Mouse (Mus musculus): ENCODE data around the gene Cdca7. TPM values are rescaled to one million over a fixed set of nuclear protein-coding genes. Genes with fewer than 3 reads are reported as not detected.

The Cdca7 gene
- polyA plus RNA-seq, 1 experiment from 2014 or later: 207 TPM

- H3K4me2 ChIP-seq: no peak overlapping the region
- no peak for ATAC-seq
- no peaks in the 10 kb centered on the region for H3K9me3 ChIP-seq (replicated peaks)
- WGBS: 90% methylated on average over 1 of the region's 1 CpGs
- H3K9ac ChIP-seq: no peak overlapping the region
- H3K4me1 ChIP-seq: no peaks in the 10 kb centered on the region
- no peak overlapping the region for H3K27ac ChIP-seq
- 0 out of 2 replicates have a peak, but pooled peaks cover 3% of the 10 kb centered on the region for H3K27me3 ChIP-seq
- no peak overlapping the region for H3K4me3 ChIP-seq
- no peaks in the 10 kb centered on the region for H3K36me3 ChIP-seq (ENCODE audit: poor library complexity, severe bottlenecking)
Measured at GRCm38 (mm10) chr2:72467604-72468003, 8.4 kb upstream of the Cdca7 start.

GRCm38 (mm10) chr2:72471415-72472070 is 4.4 kb upstream of the Cdca7 start:
- WGBS: 80% methylated on average over 16 of the region's 16 CpGs
- no peak for ATAC-seq

GRCm38 (mm10) chr2:72474531-72475287 is 1.2 kb upstream of the Cdca7 start:
- H3K27ac ChIP-seq: no peak overlapping the region
- H3K4me3 ChIP-seq: no peak overlapping the region
- peaks cover 41% of the 10 kb centered on the region for H3K4me1 ChIP-seq
- 19% methylated on average over 7 of the region's 7 CpGs for WGBS
- H3K36me3 ChIP-seq (ENCODE audit: poor library complexity, severe bottlenecking): peaks cover 2% of the 10 kb centered on the region; the same call in 1 of the 2 replicates
- H3K27me3 ChIP-seq: peaks cover 12% of the 10 kb centered on the region
- no peaks in the 10 kb centered on the region for H3K9me3 ChIP-seq (replicated peaks)
- H3K4me2 ChIP-seq: peak overlapping the region; percentile 75; the same call in 1 of the 2 replicates
- no peak overlapping the region for H3K9ac ChIP-seq
- ATAC-seq: no peak

More at GRCm38 (mm10) chr2:72471415-72472070, 4.4 kb upstream of the Cdca7 start:
- H3K4me2 ChIP-seq: no peak overlapping the region
- H3K27me3 ChIP-seq: peaks cover 14% of the 10 kb centered on the region
- no peaks in the 10 kb centered on the region for H3K36me3 ChIP-seq (ENCODE audit: poor library complexity, severe bottlenecking)
- peaks cover 13% of the 10 kb centered on the region for H3K4me1 ChIP-seq
- no peak overlapping the region for H3K27ac ChIP-seq
- no peak overlapping the region for H3K9ac ChIP-seq
- no peaks in the 10 kb centered on the region for H3K9me3 ChIP-seq (replicated peaks)
- H3K4me3 ChIP-seq: no peak overlapping the region

- peak overlapping the region; percentile 86 for H3K9ac ChIP-seq
- H3K4me3 ChIP-seq: peak overlapping the region; percentile 85
- H3K9me3 ChIP-seq (replicated peaks): no peaks in the 10 kb centered on the region
- ATAC-seq: no peak
- 1% methylated on average over 7 of the region's 7 CpGs for WGBS
- peaks cover 12% of the 10 kb centered on the region for H3K27me3 ChIP-seq
- H3K4me2 ChIP-seq: peak overlapping the region; percentile 75
- H3K4me1 ChIP-seq: peaks cover 48% of the 10 kb centered on the region
- peaks cover 8% of the 10 kb centered on the region for H3K36me3 ChIP-seq (ENCODE audit: poor library complexity, severe bottlenecking)
- peak overlapping the region; percentile 87; the same call in 1 of the 2 replicates for H3K27ac ChIP-seq
Measured at GRCm38 (mm10) chr2:72475423-72475796, 549 bp upstream of the Cdca7 start.

- H3K27ac ChIP-seq: peak overlapping the region; percentile 87
- WGBS: under 1% methylated on average over 53 of the region's 53 CpGs
- H3K4me2 ChIP-seq: peak overlapping the region; percentile 75
- no peaks in the 10 kb centered on the region for H3K9me3 ChIP-seq (replicated peaks)
- peaks cover 12% of the 10 kb centered on the region for H3K27me3 ChIP-seq
- peak overlapping the region; percentile 85 for H3K4me3 ChIP-seq
- peaks cover 54% of the 10 kb centered on the region for H3K4me1 ChIP-seq
- ATAC-seq: peak; percentile 39
- peaks cover 18% of the 10 kb centered on the region for H3K36me3 ChIP-seq (ENCODE audit: poor library complexity, severe bottlenecking)
- peak overlapping the region; percentile 86 for H3K9ac ChIP-seq
Measured at GRCm38 (mm10) chr2:72476486-72477211, 690 bp downstream of the Cdca7 start.

GRCm38 (mm10) chr2:72477221-72477620 is 1.3 kb downstream of the Cdca7 start:
- H3K9ac ChIP-seq: peak overlapping the region; percentile 86
- H3K4me1 ChIP-seq: peaks cover 59% of the 10 kb centered on the region
- peak overlapping the region; percentile 85 for H3K4me3 ChIP-seq
- peak overlapping the region; percentile 75 for H3K4me2 ChIP-seq
- H3K27ac ChIP-seq: peak overlapping the region; percentile 87
- 1% methylated on average over 11 of the region's 11 CpGs for WGBS
- no peaks in the 10 kb centered on the region for H3K9me3 ChIP-seq (replicated peaks)
- ATAC-seq: no peak
- peaks cover 24% of the 10 kb centered on the region for H3K36me3 ChIP-seq (ENCODE audit: poor library complexity, severe bottlenecking)
- peaks cover 12% of the 10 kb centered on the region for H3K27me3 ChIP-seq

- Histone ChIP-seq H3K36me3 (ENCODE audit: poor library complexity, severe bottlenecking) (peaks cover 33% of the 10 kb centered on the region), H3K9me3 (replicated peaks) (no peaks in the 10 kb centered on the region), H3K27ac (peak overlapping the region; percentile 87), H3K4me3 (peak overlapping the region; percentile 85), H3K9ac (peak overlapping the region; percentile 86; the same call in 1 of the 2 replicates), H3K4me1 (peaks cover 60% of the 10 kb centered on the region), H3K27me3 (peaks cover 11% of the 10 kb centered on the region), H3K4me2 (peak overlapping the region; percentile 75)
- no peak for ATAC-seq
- 31% methylated on average over 4 of the region's 4 CpGs for WGBS
Measured at GRCm38 (mm10) chr2:72478176-72478575, 2.2 kb downstream of the Cdca7 start.

GRCm38 (mm10) chr2:72478921-72479320 is 3.0 kb downstream of the Cdca7 start:
- Histone ChIP-seq H3K4me3 (peak overlapping the region; percentile 85), H3K9ac (peak overlapping the region; percentile 45)

GRCm38 (mm10) chr2:72479818-72480217 is 3.9 kb downstream of the Cdca7 start:
- H3K9ac ChIP-seq: peak overlapping the region; percentile 22; the same call in 1 of the 2 replicates
- 82% methylated on average over 9 of the region's 9 CpGs for WGBS
- peaks cover 50% of the 10 kb centered on the region for H3K36me3 ChIP-seq (ENCODE audit: poor library complexity, severe bottlenecking)
- peaks cover 56% of the 10 kb centered on the region for H3K4me1 ChIP-seq
- no peak overlapping the region for H3K27ac ChIP-seq
- H3K4me2 ChIP-seq: peak overlapping the region; percentile 75
- H3K9me3 ChIP-seq (replicated peaks): no peaks in the 10 kb centered on the region
- no peak for ATAC-seq
- peak overlapping the region; percentile 21 for H3K4me3 ChIP-seq
- H3K27me3 ChIP-seq: no peaks in the 10 kb centered on the region

More at GRCm38 (mm10) chr2:72478921-72479320, 3.0 kb downstream of the Cdca7 start:
- Histone ChIP-seq H3K9me3 (replicated peaks) (no peaks in the 10 kb centered on the region), H3K4me2 (peak overlapping the region; percentile 75), H3K27ac (peak overlapping the region; percentile 87), H3K4me1 (peaks cover 60% of the 10 kb centered on the region), H3K27me3 (peaks cover 3% of the 10 kb centered on the region; the same call in 1 of the 2 replicates), H3K36me3 (ENCODE audit: poor library complexity, severe bottlenecking) (peaks cover 41% of the 10 kb centered on the region)
- no peak for ATAC-seq
- 27% methylated on average over 13 of the region's 13 CpGs for WGBS

GRCm38 (mm10) chr2:72491650-72492049 is 15.7 kb downstream of the Cdca7 start:
- H3K9ac ChIP-seq: no peak overlapping the region
- H3K27me3 ChIP-seq: 0 out of 2 replicates have a peak, but pooled peaks cover 3% of the 10 kb centered on the region
- H3K36me3 ChIP-seq (ENCODE audit: poor library complexity, severe bottlenecking): peaks cover 8% of the 10 kb centered on the region
- ATAC-seq: no peak
- no peak overlapping the region for H3K4me3 ChIP-seq
- H3K9me3 ChIP-seq (replicated peaks): peaks cover 4% of the 10 kb centered on the region; the same call in 1 of the 2 replicates
- H3K27ac ChIP-seq: no peak overlapping the region
- WGBS: 53% methylated on average over 7 of the region's 7 CpGs
- no peak overlapping the region for H3K4me2 ChIP-seq
- peaks cover 3% of the 10 kb centered on the region; the same call in 1 of the 2 replicates for H3K4me1 ChIP-seq

- H3K27ac ChIP-seq: no peak overlapping the region
- ATAC-seq: no peak
- H3K4me1 ChIP-seq: peaks cover 3% of the 10 kb centered on the region; the same call in 1 of the 2 replicates
- H3K9ac ChIP-seq: no peak overlapping the region
- H3K9me3 ChIP-seq (replicated peaks): peaks cover 4% of the 10 kb centered on the region; the same call in 1 of the 2 replicates
- no peaks in the 10 kb centered on the region for H3K36me3 ChIP-seq (ENCODE audit: poor library complexity, severe bottlenecking)
- H3K4me2 ChIP-seq: no peak overlapping the region
- 0 out of 2 replicates have a peak, but pooled peaks cover 5% of the 10 kb centered on the region for H3K27me3 ChIP-seq
- WGBS: 50% methylated on average over 14 of the region's 14 CpGs
- no peak overlapping the region for H3K4me3 ChIP-seq
Measured at GRCm38 (mm10) chr2:72493039-72493438, 17.1 kb downstream of the Cdca7 start.
